10 mouse cellular contexts compared by ENCODE assay signal in genomic region chr13:114757459-114757858, GRCm38 (mm10).
A peak's percentile ranks its signal among the peaks of the same experiment; 100 is the strongest.
DNase-seq lines count a peak whose midpoint lies in the region; ATAC-seq and TF ChIP-seq lines count a peak whose summit lies in the region.
"Had no signal": no experiment of that assay in that cellular context is flagged by ENCODE, and none has a peak within 500 bp of the region (broad histone marks: within the 10 kb centered on the region; RNA-seq: fewer than 3 reads in every experiment).

No protein-coding gene starts in this region.

- no peaks in the 10 kb centered on the region for H3K79me2 ChIP-seq in liver, adult 2 months (ENCODE audit: control insufficient read depth, insufficient read depth, low read length)

- DNase-seq in adrenal gland, adult (ENCODE audit: inconsistent age in 2 of 2, low spot score in 1 of 2) = peak; percentile 41 to 84
- DNase-seq in adrenal gland, postnatal 4 days (ENCODE audit: low spot score in 2 of 2) = no peak
- DNase-seq in liver, adult 2 months (ENCODE audit: extremely low read depth, low read depth, low spot score) = peak; percentile 64
- no peak for DNase-seq in liver, embryonic 11.5 days (ENCODE audit: low spot score)
- DNase-seq in kidney, postnatal 10 days = peak; percentile 26
- DNase-seq in retina, embryonic 14.5 days (ENCODE audit: low spot score) = peak; percentile 49
- DNase-seq: liver, embryonic 13.5 days had no signal

- no peaks in the 10 kb centered on the region for H3K36me3 ChIP-seq in liver, adult 2 months (ENCODE audit: control insufficient read depth, insufficient read depth, low read length)
- no peaks in the 10 kb centered on the region for H3K36me3 ChIP-seq in liver, embryonic 11.5 days (ENCODE audit: control insufficient read depth, insufficient read depth, low read length)
- H3K36me3 ChIP-seq: embryonic facial prominence, embryonic 13.5 days; liver, embryonic 13.5 days had no signal

- no peaks in the 10 kb centered on the region for H3K9me3 ChIP-seq in liver, embryonic 11.5 days (ENCODE audit: control insufficient read depth, low read length)
- H3K9me3 ChIP-seq: embryonic facial prominence, embryonic 13.5 days; liver, embryonic 13.5 days had no signal

- no peak overlapping the region for H3K4me3 ChIP-seq in liver, adult 2 months (ENCODE audit: insufficient read depth, low read depth, low read length)
- H3K4me3 ChIP-seq in liver, embryonic 11.5 days (ENCODE audit: low read depth, low read length) = no peak overlapping the region
- H3K4me3 ChIP-seq: embryonic facial prominence, embryonic 13.5 days; liver, embryonic 13.5 days had no signal

- H3K9ac ChIP-seq in liver, adult 2 months (ENCODE audit: low read depth, low read length) = no peak overlapping the region
- H3K9ac ChIP-seq in liver, embryonic 11.5 days (ENCODE audit: low read depth, low read length) = no peak overlapping the region
- H3K9ac ChIP-seq: embryonic facial prominence, embryonic 13.5 days; liver, embryonic 13.5 days had no signal

- peaks cover 10% of the 10 kb centered on the region; the same call in 1 of the 2 replicates for H3K4me1 ChIP-seq in liver, adult 2 months (ENCODE audit: control insufficient read depth, insufficient read depth, low read length)
- H3K4me1 ChIP-seq in liver, embryonic 11.5 days (replicated peaks; ENCODE audit: control insufficient read depth, insufficient read depth, low read length) = no peaks in the 10 kb centered on the region
- H3K4me1 ChIP-seq: embryonic facial prominence, embryonic 13.5 days; liver, embryonic 13.5 days had no signal

- no peak overlapping the region for H3K4me2 ChIP-seq in liver, embryonic 11.5 days
- H3K4me2 ChIP-seq: embryonic facial prominence, embryonic 13.5 days; liver, embryonic 13.5 days had no signal

- no peaks in the 10 kb centered on the region for H3K27me3 ChIP-seq in liver, adult 2 months (ENCODE audit: control insufficient read depth, insufficient read depth, low read length)
- no peaks in the 10 kb centered on the region for H3K27me3 ChIP-seq in liver, embryonic 11.5 days (replicated peaks; ENCODE audit: control insufficient read depth, insufficient read depth, low read length)
- H3K27me3 ChIP-seq: embryonic facial prominence, embryonic 13.5 days; liver, embryonic 13.5 days had no signal

- peak; percentile 43 for TF ChIP-seq CTCF in liver, adult 2 months (IDR thresholded peaks at IDR 0.05; ENCODE audit: low read depth, low read length)

- TF ChIP-seq POLR2A in liver, adult 2 months (IDR thresholded peaks at IDR 0.05; ENCODE audit: extremely low read depth, insufficient read depth, low read length) = no peak

- no peak overlapping the region for H3K27ac ChIP-seq in liver, adult 2 months (replicated peaks; ENCODE audit: insufficient read depth, low read depth, low read length)
- no peak overlapping the region for H3K27ac ChIP-seq in liver, embryonic 11.5 days (ENCODE audit: low read depth, low read length)
- H3K27ac ChIP-seq: embryonic facial prominence, embryonic 13.5 days; liver, embryonic 13.5 days had no signal

- no peak for ATAC-seq in liver, embryonic 11.5 days (replicated peaks; ENCODE audit: low FRiP score)
- peak; percentile 92 for ATAC-seq in common myeloid progenitor, adult 5-6 weeks (replicated peaks; ENCODE audit: low read depth, poor library complexity, severe bottlenecking)
- ATAC-seq in erythroblast, adult 5-6 weeks (replicated peaks; ENCODE audit: low FRiP score, poor library complexity, severe bottlenecking) = no peak

Comparison
In these comparisons a context has a peak if more than half of its experiments do, and no peak if none do; other contexts are left out.
1. DNase-seq: peak in adrenal gland, adult (2 of 2), liver, adult 2 months (single experiment), kidney, postnatal 10 days (single experiment) and retina, embryonic 14.5 days (single experiment); none in adrenal gland, postnatal 4 days (0 of 2) and liver, embryonic 11.5 days (single experiment).